ENCODE assay signal across 14 mouse cellular contexts in genomic region chr7:29253842-29254241, GRCm38 (mm10). TPM values are rescaled to one million over a fixed set of nuclear protein-coding genes. Genes with fewer than 3 reads are reported as not detected.
DNase-seq lines count a peak whose midpoint lies in the region; ATAC-seq lines count a peak whose summit lies in the region.
"Had no signal": no experiment of that assay in that cellular context is flagged by ENCODE, and none has a peak within 500 bp of the region (broad histone marks: within the 10 kb centered on the region; RNA-seq: fewer than 3 reads in every experiment).

No protein-coding gene starts in this region.

- H3K27ac ChIP-seq in brown adipose tissue, adult 24 weeks (replicated peaks; ENCODE audit: low read depth, low read length) = peak overlapping the region; percentile 70
- no peak overlapping the region for H3K27ac ChIP-seq in kidney, embryonic 16.5 days (ENCODE audit: low read length)
- no peak overlapping the region for H3K27ac ChIP-seq in liver, embryonic 15.5 days (replicated peaks)
- H3K27ac ChIP-seq: embryonic facial prominence, embryonic 12.5 days; midbrain, embryonic 10.5 days had no signal

- no peak overlapping the region for H3K4me2 ChIP-seq in kidney, embryonic 16.5 days (replicated peaks; ENCODE audit: low read depth, low read length)
- H3K4me2 ChIP-seq in liver, embryonic 15.5 days = no peak overlapping the region
- H3K4me2 ChIP-seq: embryonic facial prominence, embryonic 12.5 days had no signal

- ATAC-seq in kidney, embryonic 16.5 days (ENCODE audit: low FRiP score, low TSS enrichment) = 0 out of 2 replicates have a peak, but pooled peaks have one; percentile 33
- peak; percentile 54; the same call in 1 of the 2 replicates for ATAC-seq in liver, embryonic 15.5 days (ENCODE audit: insufficient read depth)
- ATAC-seq in erythroid progenitor cell, adult 5-6 weeks (replicated peaks; ENCODE audit: low FRiP score, poor library complexity, severe bottlenecking) = no peak

- intact Hi-C loops in heart, postnatal 25 days (cut with DNase I) = no loop called here

- 25% methylated on average over 5 of the region's 5 CpGs for WGBS in kidney, embryonic 16.5 days
- WGBS in liver, embryonic 15.5 days (ENCODE audit: insufficient replicate concordance) = 20% methylated on average over 5 of the region's 5 CpGs

- H3K4me1 ChIP-seq in brown adipose tissue, adult 24 weeks (ENCODE audit: control insufficient read depth, insufficient read depth, insufficient read length, low read length) = no peaks in the 10 kb centered on the region
- H3K4me1 ChIP-seq in kidney, embryonic 16.5 days (ENCODE audit: insufficient read depth, low read length) = peaks cover 13% of the 10 kb centered on the region; the same call in 1 of the 2 replicates
- H3K4me1 ChIP-seq in liver, embryonic 15.5 days (replicated peaks) = peaks cover 18% of the 10 kb centered on the region

- peaks cover 8% of the 10 kb centered on the region; the same call in 1 of the 2 replicates for H3K36me3 ChIP-seq in kidney, embryonic 16.5 days (ENCODE audit: insufficient read depth, low read length)
- no peaks in the 10 kb centered on the region for H3K36me3 ChIP-seq in liver, embryonic 15.5 days (replicated peaks)
- H3K36me3 ChIP-seq: embryonic facial prominence, embryonic 12.5 days; midbrain, embryonic 10.5 days had no signal

- no peak overlapping the region for H3K4me3 ChIP-seq in brown adipose tissue, adult 24 weeks (ENCODE audit: insufficient read depth, low read depth, low read length)
- H3K4me3 ChIP-seq in kidney, embryonic 16.5 days (ENCODE audit: low read length) = no peak overlapping the region
- H3K4me3 ChIP-seq in liver, embryonic 15.5 days (replicated peaks) = no peak overlapping the region
- H3K4me3 ChIP-seq: embryonic facial prominence, embryonic 12.5 days; midbrain, embryonic 10.5 days had no signal

- DNase-seq in heart, adult 11 months = peak; percentile 94
- no peak for DNase-seq in heart, postnatal 25 days (ENCODE audit: low spot score)
- no peak for DNase-seq in thymus, postnatal 36 days
- no peak for DNase-seq in gastrocnemius, postnatal 10 days
- DNase-seq: adrenal gland, adult 8-10 months; cerebellum, adult 11 months; right cerebral cortex, adult 18-20 months; thymus, adult 18-20 months had no signal

- no peak overlapping the region for H3K9ac ChIP-seq in kidney, embryonic 16.5 days (replicated peaks; ENCODE audit: low read length)
- no peak overlapping the region for H3K9ac ChIP-seq in liver, embryonic 15.5 days
- H3K9ac ChIP-seq: embryonic facial prominence, embryonic 12.5 days had no signal

- no peaks in the 10 kb centered on the region for H3K9me3 ChIP-seq in kidney, embryonic 16.5 days (ENCODE audit: low read length)
- no peaks in the 10 kb centered on the region for H3K9me3 ChIP-seq in liver, embryonic 15.5 days (replicated peaks)
- H3K9me3 ChIP-seq: embryonic facial prominence, embryonic 12.5 days; midbrain, embryonic 10.5 days had no signal

- no peaks in the 10 kb centered on the region for H3K27me3 ChIP-seq in kidney, embryonic 16.5 days (ENCODE audit: insufficient read depth, low read length)
- no peaks in the 10 kb centered on the region for H3K27me3 ChIP-seq in liver, embryonic 15.5 days
- H3K27me3 ChIP-seq: embryonic facial prominence, embryonic 12.5 days had no signal

RNA-seq across cellular contexts. Expression of gene 2200002D01Rik, which starts 5.6 kb away (rescaled TPM):
- 1 to 10 TPM in 1 of 2 experiments, under 1 TPM in 1; 0.73 to 3.7 TPM for total RNA-seq in heart, postnatal 25 days (2021)
- 2.5 TPM in 1 of 2 replicates, not detected in the other for polyA plus RNA-seq in brown adipose tissue, adult 24 weeks (2012; ENCODE audit: insufficient read depth, insufficient read length, missing spikeins)
- polyA plus RNA-seq in kidney, embryonic 16.5 days (2015; fragmentation: Nextera tagmentation; extraction: Ambion mirVana) = 7.5 and 8.5 TPM in 2 replicates
- polyA plus RNA-seq in liver, embryonic 15.5 days (2015; fragmentation: Nextera tagmentation; extraction: Ambion mirVana) = 4.2 and 6.3 TPM in 2 replicates
- 1 to 10 TPM in 1 of 2 experiments, under 1 TPM in 1; 0.72 to 1.3 TPM for total RNA-seq in gastrocnemius, postnatal 10 days (2021)
- total RNA-seq in erythroid progenitor cell, adult 5-6 weeks (2015; ENCODE audit: low replicate concordance) = not detected in 2 replicates
- total RNA-seq in erythroid progenitor cell, adult 5-6 weeks (2017; ENCODE audit: low replicate concordance) = not detected in 2 replicates

RNA-seq across cellular contexts. Expression of gene Yif1b, which starts 15.7 kb away (rescaled TPM):
- total RNA-seq in heart, postnatal 25 days (2021) = 10 to 100 TPM; 75.2 to 78.9 TPM
- 72.2 and 79.7 TPM in 2 replicates for polyA plus RNA-seq in brown adipose tissue, adult 24 weeks (2012; ENCODE audit: insufficient read depth, insufficient read length, missing spikeins)
- polyA plus RNA-seq in kidney, embryonic 16.5 days (2015; fragmentation: Nextera tagmentation; extraction: Ambion mirVana) = 134 and 143 TPM in 2 replicates
- 43.6 and 44.1 TPM in 2 replicates for polyA plus RNA-seq in liver, embryonic 15.5 days (2015; fragmentation: Nextera tagmentation; extraction: Ambion mirVana)
- total RNA-seq in gastrocnemius, postnatal 10 days (2021) = 10 to 100 TPM; 48.8 to 50.6 TPM
- 8.0 and 14.8 TPM in 2 replicates for total RNA-seq in erythroid progenitor cell, adult 5-6 weeks (2015; ENCODE audit: low replicate concordance)
- 5.6 and 6.9 TPM in 2 replicates for total RNA-seq in erythroid progenitor cell, adult 5-6 weeks (2017; ENCODE audit: low replicate concordance)

RNA-seq across cellular contexts. Expression of gene Kcnk6, which starts 21.5 kb away (rescaled TPM):
- total RNA-seq in heart, postnatal 25 days (2021) = 1 to 10 TPM; 2.4 to 2.5 TPM
- polyA plus RNA-seq in brown adipose tissue, adult 24 weeks (2012; ENCODE audit: insufficient read depth, insufficient read length, missing spikeins) = 1.3 and 1.6 TPM in 2 replicates
- 1.5 and 1.7 TPM in 2 replicates for polyA plus RNA-seq in kidney, embryonic 16.5 days (2015; fragmentation: Nextera tagmentation; extraction: Ambion mirVana)
- polyA plus RNA-seq in liver, embryonic 15.5 days (2015; fragmentation: Nextera tagmentation; extraction: Ambion mirVana) = 1.2 and 1.8 TPM in 2 replicates
- total RNA-seq in gastrocnemius, postnatal 10 days (2021) = 1 to 10 TPM; 2.9 to 5.0 TPM
- total RNA-seq in erythroid progenitor cell, adult 5-6 weeks (2015; ENCODE audit: low replicate concordance) = 1.1 and 4.2 TPM in 2 replicates
- total RNA-seq in erythroid progenitor cell, adult 5-6 weeks (2017; ENCODE audit: low replicate concordance) = 3.0 and 9.5 TPM in 2 replicates

RNA-seq across cellular contexts. Expression of gene Spint2, which starts 27.9 kb away (rescaled TPM):
- total RNA-seq in heart, postnatal 25 days (2021) = 10 to 100 TPM; 33.5 to 37.1 TPM
- 3.9 and 5.6 TPM in 2 replicates for polyA plus RNA-seq in brown adipose tissue, adult 24 weeks (2012; ENCODE audit: insufficient read depth, insufficient read length, missing spikeins)
- 270 and 295 TPM in 2 replicates for polyA plus RNA-seq in kidney, embryonic 16.5 days (2015; fragmentation: Nextera tagmentation; extraction: Ambion mirVana)
- 34.0 and 41.2 TPM in 2 replicates for polyA plus RNA-seq in liver, embryonic 15.5 days (2015; fragmentation: Nextera tagmentation; extraction: Ambion mirVana)
- 1 to 10 TPM; 6.6 to 8.2 TPM for total RNA-seq in gastrocnemius, postnatal 10 days (2021)
- 4.2 and 7.9 TPM in 2 replicates for total RNA-seq in erythroid progenitor cell, adult 5-6 weeks (2015; ENCODE audit: low replicate concordance)
- total RNA-seq in erythroid progenitor cell, adult 5-6 weeks (2017; ENCODE audit: low replicate concordance) = 3.0 TPM in 1 of 2 replicates, not detected in the other

RNA-seq across cellular contexts. Expression of gene Ppp1r14a, which starts 35.3 kb away (rescaled TPM):
- 1 to 10 TPM; 9.6 to 9.9 TPM for total RNA-seq in heart, postnatal 25 days (2021)
- 4.6 and 7.2 TPM in 2 replicates for polyA plus RNA-seq in brown adipose tissue, adult 24 weeks (2012; ENCODE audit: insufficient read depth, insufficient read length, missing spikeins)
- 19.6 and 25.1 TPM in 2 replicates for polyA plus RNA-seq in kidney, embryonic 16.5 days (2015; fragmentation: Nextera tagmentation; extraction: Ambion mirVana)
- 2.2 and 2.7 TPM in 2 replicates for polyA plus RNA-seq in liver, embryonic 15.5 days (2015; fragmentation: Nextera tagmentation; extraction: Ambion mirVana)
- 10 to 100 TPM; 11.8 to 13.3 TPM for total RNA-seq in gastrocnemius, postnatal 10 days (2021)
- not detected in 2 replicates for total RNA-seq in erythroid progenitor cell, adult 5-6 weeks (2015; ENCODE audit: low replicate concordance)
- not detected in 2 replicates for total RNA-seq in erythroid progenitor cell, adult 5-6 weeks (2017; ENCODE audit: low replicate concordance)
